Mouse (Mus musculus): Measurements from ENCODE around the gene Ddx39b. TPM values are rescaled to one million over a fixed set of nuclear protein-coding genes. Genes with fewer than 3 reads are reported as not detected.

Ddx39b gene
- polyA plus RNA-seq, 1 experiment: 284 TPM

GRCm38 (mm10) chr17:35257824-35258491, 16.4 kb downstream of the Ddx39b start:
- Histone ChIP-seq H3K27me3 (ENCODE audit: control insufficient read depth, insufficient read depth, low read length) (no peaks in the 10 kb centered on the region), H3K27ac (ENCODE audit: insufficient read depth, low read length) (peak overlapping the region; percentile 97), H3K36me3 (ENCODE audit: control insufficient read depth, insufficient read depth, low read length) (peaks cover 11% of the 10 kb centered on the region), H3K4me1 (ENCODE audit: control insufficient read depth, insufficient read depth, insufficient read length) (peaks cover 16% of the 10 kb centered on the region; the same call in 1 of the 2 replicates), H3K4me3 (ENCODE audit: extremely low read depth, insufficient read depth, insufficient read length) (peak overlapping the region; percentile 71)
- TF ChIP-seq POLR2A (IDR thresholded peaks at IDR 0.05; ENCODE audit: low read depth, low read length) (no peak), CTCF (IDR thresholded peaks at IDR 0.05; ENCODE audit: extremely low read depth, insufficient read depth, insufficient read length, insufficient replicate concordance) (peak; percentile 77; the same call in 1 of the 2 replicates)
- WGBS: under 1% methylated on average over 17 of the region's 17 CpGs
- peak; percentile 91 to 98 for DNase-seq (ENCODE audit: low read depth in 1 of 2, low spot score in 2 of 2)

- H3K36me3 ChIP-seq (ENCODE audit: control insufficient read depth, insufficient read depth, low read length): peaks cover 6% of the 10 kb centered on the region
- peaks cover 16% of the 10 kb centered on the region; the same call in 1 of the 2 replicates for H3K4me1 ChIP-seq (ENCODE audit: control insufficient read depth, insufficient read depth, insufficient read length)
- TF ChIP-seq POLR2A (IDR thresholded peaks at IDR 0.05; ENCODE audit: low read depth, low read length): peak; percentile 19; the same call in 1 of the 2 replicates
- peak; percentile 8; the same call in 1 of the 2 replicates for TF ChIP-seq CTCF (IDR thresholded peaks at IDR 0.05; ENCODE audit: extremely low read depth, insufficient read depth, insufficient read length, insufficient replicate concordance)
- H3K4me3 ChIP-seq (ENCODE audit: extremely low read depth, insufficient read depth, insufficient read length): peak overlapping the region; percentile 18; the same call in 1 of the 2 replicates
- DNase-seq (ENCODE audit: low read depth in 1 of 2, low spot score in 2 of 2): peak; percentile 90 to 94
- 27% methylated on average over 14 of the region's 14 CpGs for WGBS
- peak overlapping the region; percentile 98 for H3K27ac ChIP-seq (ENCODE audit: insufficient read depth, low read length)
- H3K27me3 ChIP-seq (ENCODE audit: control insufficient read depth, insufficient read depth, low read length): no peaks in the 10 kb centered on the region
These were observed 17.2 kb downstream of the Ddx39b start for GRCm38 (mm10) chr17:35258492-35259478.

GRCm38 (mm10) chr17:35259621-35260020, 18.1 kb downstream of the Ddx39b start:
- peak overlapping the region; percentile 98 for H3K27ac ChIP-seq (ENCODE audit: insufficient read depth, low read length)

GRCm38 (mm10) chr17:35261651-35262050, 20.1 kb downstream of the Ddx39b start:
- WGBS: 94% methylated on average over 13 of the region's 13 CpGs
- H3K27ac ChIP-seq (ENCODE audit: insufficient read depth, low read length): peak overlapping the region; percentile 97

More at GRCm38 (mm10) chr17:35259621-35260020, 18.1 kb downstream of the Ddx39b start:
- no peaks in the 10 kb centered on the region for H3K27me3 ChIP-seq (ENCODE audit: control insufficient read depth, insufficient read depth, low read length)
- no peak overlapping the region for H3K4me3 ChIP-seq (ENCODE audit: extremely low read depth, insufficient read depth, insufficient read length)
- 87% methylated on average over 4 of the region's 4 CpGs for WGBS
- H3K36me3 ChIP-seq (ENCODE audit: control insufficient read depth, insufficient read depth, low read length): peaks cover 9% of the 10 kb centered on the region
- DNase-seq (ENCODE audit: low read depth in 1 of 2, low spot score in 2 of 2): no peak
- TF ChIP-seq CTCF (IDR thresholded peaks at IDR 0.05; ENCODE audit: extremely low read depth, insufficient read depth, insufficient read length, insufficient replicate concordance): no peak
- no peak for TF ChIP-seq POLR2A (IDR thresholded peaks at IDR 0.05; ENCODE audit: low read depth, low read length)
- H3K4me1 ChIP-seq (ENCODE audit: control insufficient read depth, insufficient read depth, insufficient read length): peaks cover 16% of the 10 kb centered on the region; the same call in 1 of the 2 replicates

GRCm38 (mm10) chr17:35262664-35263522, 21.3 kb downstream of the Ddx39b start, which contains the start of gene H2-D1:
TSS of gene H2-D1 (plus strand) at chr17:35262730.
- Histone ChIP-seq H3K4me3 (ENCODE audit: extremely low read depth, insufficient read depth, insufficient read length) (peak within 1 kb of the TSS; percentile 67), H3K4me1 (ENCODE audit: control insufficient read depth, insufficient read depth, insufficient read length) (peaks cover 23% of the 10 kb centered on the region; the same call in 1 of the 2 replicates), H3K36me3 (ENCODE audit: control insufficient read depth, insufficient read depth, low read length) (peaks cover 28% of the 10 kb centered on the region), H3K27me3 (ENCODE audit: control insufficient read depth, insufficient read depth, low read length) (no peaks in the 10 kb centered on the region), H3K27ac (ENCODE audit: insufficient read depth, low read length) (peak within 1 kb of the TSS; percentile 97)
- under 1% methylated on average over 73 of the region's 73 CpGs for WGBS
- peak; percentile 97 to 100 for DNase-seq (ENCODE audit: low read depth in 1 of 2, low spot score in 2 of 2)
- peak; percentile 99 for TF ChIP-seq POLR2A (IDR thresholded peaks at IDR 0.05; ENCODE audit: low read depth, low read length)
- TF ChIP-seq CTCF (IDR thresholded peaks at IDR 0.05; ENCODE audit: extremely low read depth, insufficient read depth, insufficient read length, insufficient replicate concordance): no peak

More at GRCm38 (mm10) chr17:35261651-35262050, 20.1 kb downstream of the Ddx39b start:
- Histone ChIP-seq H3K4me1 (ENCODE audit: control insufficient read depth, insufficient read depth, insufficient read length) (peaks cover 23% of the 10 kb centered on the region; the same call in 1 of the 2 replicates), H3K4me3 (ENCODE audit: extremely low read depth, insufficient read depth, insufficient read length) (no peak overlapping the region), H3K36me3 (ENCODE audit: control insufficient read depth, insufficient read depth, low read length) (peaks cover 21% of the 10 kb centered on the region), H3K27me3 (ENCODE audit: control insufficient read depth, insufficient read depth, low read length) (no peaks in the 10 kb centered on the region)
- TF ChIP-seq POLR2A (IDR thresholded peaks at IDR 0.05; ENCODE audit: low read depth, low read length) (no peak), CTCF (IDR thresholded peaks at IDR 0.05; ENCODE audit: extremely low read depth, insufficient read depth, insufficient read length, insufficient replicate concordance) (no peak)
- DNase-seq (ENCODE audit: low read depth in 1 of 2, low spot score in 2 of 2): no peak

- Histone ChIP-seq H3K4me3 (ENCODE audit: extremely low read depth, insufficient read depth, insufficient read length) (peak overlapping the region; percentile 67), H3K4me1 (ENCODE audit: control insufficient read depth, insufficient read depth, insufficient read length) (peaks cover 23% of the 10 kb centered on the region; the same call in 1 of the 2 replicates), H3K27me3 (ENCODE audit: control insufficient read depth, insufficient read depth, low read length) (no peaks in the 10 kb centered on the region), H3K27ac (ENCODE audit: insufficient read depth, low read length) (peak overlapping the region; percentile 97), H3K36me3 (ENCODE audit: control insufficient read depth, insufficient read depth, low read length) (peaks cover 28% of the 10 kb centered on the region)
- no peak for DNase-seq (ENCODE audit: low read depth in 1 of 2, low spot score in 2 of 2)
- TF ChIP-seq CTCF (IDR thresholded peaks at IDR 0.05; ENCODE audit: extremely low read depth, insufficient read depth, insufficient read length, insufficient replicate concordance): no peak
- no peak for TF ChIP-seq POLR2A (IDR thresholded peaks at IDR 0.05; ENCODE audit: low read depth, low read length)
- under 1% methylated on average over 31 of the region's 31 CpGs for WGBS
These were observed 22.0 kb downstream of the Ddx39b start for GRCm38 (mm10) chr17:35263523-35263883.

Measured in spleen, adult 2 months (tissue).